Comparison of ENCODE assay signal across 16 mouse cellular contexts in the genomic region with DNA sequence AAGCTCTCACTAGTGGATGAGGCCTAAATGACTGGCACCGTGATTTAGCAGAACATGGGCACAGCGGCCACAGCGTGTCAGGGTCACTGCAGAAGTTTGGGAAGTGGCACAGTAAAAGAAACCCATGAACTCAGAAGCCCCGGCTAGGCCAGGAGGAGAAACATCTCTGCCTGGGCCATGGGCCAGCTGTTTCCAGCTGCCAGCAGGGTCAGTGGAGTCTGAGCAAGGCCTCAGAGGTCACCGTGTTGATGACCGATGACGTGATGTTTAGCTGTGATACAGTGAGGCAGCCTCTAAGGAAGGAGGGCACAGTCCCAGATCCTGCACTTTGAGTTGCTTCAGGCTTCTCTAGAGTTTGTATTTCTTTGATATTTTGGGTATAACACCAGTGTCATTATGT.
DNase-seq lines count a peak whose midpoint lies in the region; ATAC-seq lines count a peak whose summit lies in the region.
"Had no signal": no experiment of that assay in that cellular context is flagged by ENCODE, and none has a peak within 500 bp of the region (broad histone marks: within the 10 kb centered on the region; RNA-seq: fewer than 3 reads in every experiment).

No protein-coding gene starts in this region.

- H3K4me3 ChIP-seq in kidney, embryonic 16.5 days (ENCODE audit: low read length) = no peak overlapping the region
- H3K4me3 ChIP-seq in forebrain, embryonic 12.5 days (replicated peaks) = no peak overlapping the region
- H3K4me3 ChIP-seq in forebrain, embryonic 10.5 days = no peak overlapping the region
- H3K4me3 ChIP-seq: heart, embryonic 13.5 days; midbrain, embryonic 15.5 days; neural tube, embryonic 12.5 days; stomach, embryonic 15.5 days had no signal

- H3K9me3 ChIP-seq in kidney, embryonic 16.5 days (ENCODE audit: low read length) = no peaks in the 10 kb centered on the region
- no peaks in the 10 kb centered on the region for H3K9me3 ChIP-seq in forebrain, embryonic 12.5 days
- H3K9me3 ChIP-seq in forebrain, embryonic 10.5 days = 0 out of 2 replicates have a peak, but pooled peaks cover 5% of the 10 kb centered on the region
- H3K9me3 ChIP-seq: midbrain, embryonic 15.5 days; neural tube, embryonic 12.5 days; stomach, embryonic 15.5 days had no signal

- no peak overlapping the region for H3K4me2 ChIP-seq in kidney, embryonic 16.5 days (replicated peaks; ENCODE audit: low read depth, low read length)
- no peak overlapping the region for H3K4me2 ChIP-seq in forebrain, embryonic 12.5 days
- H3K4me2 ChIP-seq: heart, embryonic 13.5 days; midbrain, embryonic 15.5 days; neural tube, embryonic 12.5 days; stomach, embryonic 15.5 days had no signal

- DNase-seq in kidney, adult 11 months = peak; percentile 45
- DNase-seq in adipocyte (ENCODE audit: low spot score) = peak; percentile 91
- DNase-seq in gastrocnemius, adult 8-10 months (ENCODE audit: low spot score in 2 of 2) = peak; percentile 57 to 66
- DNase-seq in kidney, adult 8-10 months = peak; percentile 28 to 40
- no peak for DNase-seq in left cerebral cortex, postnatal 25 days (ENCODE audit: low spot score in 2 of 2)
- DNase-seq in forebrain, embryonic 10.5 days (ENCODE audit: extremely low spot score, low spot score) = no peak
- DNase-seq: layer of hippocampus, adult 9-11 months; thymus, postnatal 36 days had no signal

- H3K36me3 ChIP-seq in kidney, embryonic 16.5 days (ENCODE audit: insufficient read depth, low read length) = peaks cover 6% of the 10 kb centered on the region; the same call in 1 of the 2 replicates
- H3K36me3 ChIP-seq in forebrain, embryonic 12.5 days (replicated peaks) = peaks cover 6% of the 10 kb centered on the region; the same call in 1 of the 2 replicates
- peaks cover 34% of the 10 kb centered on the region for H3K36me3 ChIP-seq in forebrain, embryonic 10.5 days (replicated peaks)
- H3K36me3 ChIP-seq: midbrain, embryonic 15.5 days; neural tube, embryonic 12.5 days had no signal

- no peaks in the 10 kb centered on the region for H3K4me1 ChIP-seq in kidney, embryonic 16.5 days (ENCODE audit: insufficient read depth, low read length)
- no peaks in the 10 kb centered on the region for H3K4me1 ChIP-seq in forebrain, embryonic 12.5 days
- peaks cover 10% of the 10 kb centered on the region for H3K4me1 ChIP-seq in forebrain, embryonic 10.5 days
- H3K4me1 ChIP-seq: midbrain, embryonic 15.5 days; neural tube, embryonic 12.5 days; stomach, embryonic 15.5 days had no signal

- no peaks in the 10 kb centered on the region for H3K27me3 ChIP-seq in kidney, embryonic 16.5 days (ENCODE audit: insufficient read depth, low read length)
- H3K27me3 ChIP-seq in forebrain, embryonic 12.5 days = no peaks in the 10 kb centered on the region
- H3K27me3 ChIP-seq in forebrain, embryonic 10.5 days (ENCODE audit: poor library complexity, severe bottlenecking) = no peaks in the 10 kb centered on the region
- H3K27me3 ChIP-seq: heart, embryonic 13.5 days; midbrain, embryonic 15.5 days; neural tube, embryonic 12.5 days; stomach, embryonic 15.5 days had no signal

- WGBS in kidney, embryonic 16.5 days = 50% methylated on average over 7 of the region's 7 CpGs
- WGBS in forebrain, embryonic 12.5 days = 91% methylated on average over 7 of the region's 7 CpGs
- WGBS in forebrain, embryonic 10.5 days = 92% methylated on average over 7 of the region's 7 CpGs

- intact Hi-C loops in left cerebral cortex, postnatal 25 days (cut with DNase I) = no loop called here

- ATAC-seq in kidney, embryonic 16.5 days (ENCODE audit: low FRiP score, low TSS enrichment) = no peak
- ATAC-seq in forebrain, embryonic 12.5 days (ENCODE audit: low FRiP score) = no peak
- ATAC-seq: activated CD4-positive, CD25-positive, alpha-beta regulatory T cell, adult 4 months; hindbrain, postnatal 0 days; midbrain, embryonic 15.5 days had no signal

- H3K9ac ChIP-seq in kidney, embryonic 16.5 days (replicated peaks; ENCODE audit: low read length) = no peak overlapping the region
- H3K9ac ChIP-seq in forebrain, embryonic 12.5 days = no peak overlapping the region
- H3K9ac ChIP-seq: heart, embryonic 13.5 days; midbrain, embryonic 15.5 days; neural tube, embryonic 12.5 days; stomach, embryonic 15.5 days had no signal

- no peak overlapping the region for H3K27ac ChIP-seq in kidney, embryonic 16.5 days (ENCODE audit: low read length)
- H3K27ac ChIP-seq in forebrain, embryonic 12.5 days = no peak overlapping the region
- no peak overlapping the region for H3K27ac ChIP-seq in forebrain, embryonic 10.5 days
- H3K27ac ChIP-seq: heart, embryonic 13.5 days; hindbrain, postnatal 0 days; midbrain, embryonic 15.5 days; neural tube, embryonic 12.5 days; stomach, embryonic 15.5 days had no signal

Comparison
In these comparisons a context has a peak if more than half of its experiments do, and no peak if none do; other contexts are left out.
1. DNase-seq: peak in kidney, adult 11 months (single experiment), adipocyte (single experiment), gastrocnemius, adult 8-10 months (2 of 2) and kidney, adult 8-10 months (2 of 2); none in left cerebral cortex, postnatal 25 days (0 of 2) and forebrain, embryonic 10.5 days (single experiment).